Mouse (Mus musculus): Measurements from ENCODE around the gene Micu2. TPM values are rescaled to one million over a fixed set of nuclear protein-coding genes. Genes with fewer than 3 reads are reported as not detected.
"Not testable (repeated sequence)": the region's sequence is repeated elsewhere in the genome, so short reads cannot be mapped to it uniquely, and the experiment has no call there.

Micu2 gene
- polyA plus RNA-seq, 1 experiment from 2014 or later: 69.2 TPM

GRCm38 (mm10) chr14:57945834-57946233 lies 53.2 kb downstream of the Micu2 start:
- H3K4me2 ChIP-seq: no peak overlapping the region
- no peak overlapping the region for H3K9ac ChIP-seq
- H3K27me3 ChIP-seq: no peaks in the 10 kb centered on the region
- H3K4me1 ChIP-seq (replicated peaks): no peaks in the 10 kb centered on the region
- no peak for ATAC-seq (ENCODE audit: low FRiP score)
- no peak overlapping the region for H3K27ac ChIP-seq
- 75% methylated on average over 4 of the region's 4 CpGs for WGBS
- peaks cover 52% of the 10 kb centered on the region for H3K36me3 ChIP-seq
- H3K4me3 ChIP-seq: no peak overlapping the region
- no peaks in the 10 kb centered on the region for H3K9me3 ChIP-seq

GRCm38 (mm10) chr14:57937297-57937696 lies 61.8 kb downstream of the Micu2 start:
- H3K9ac ChIP-seq: no peak overlapping the region
- no peak overlapping the region for H3K27ac ChIP-seq
- H3K4me2 ChIP-seq: no peak overlapping the region
- WGBS: 95% methylated on average over 6 of the region's 6 CpGs
- no peaks in the 10 kb centered on the region for H3K9me3 ChIP-seq
- no peak for ATAC-seq (ENCODE audit: low FRiP score)
- H3K27me3 ChIP-seq: no peaks in the 10 kb centered on the region
- H3K36me3 ChIP-seq: peaks cover 42% of the 10 kb centered on the region
- no peaks in the 10 kb centered on the region for H3K4me1 ChIP-seq (replicated peaks)
- no peak overlapping the region for H3K4me3 ChIP-seq

DNA sequence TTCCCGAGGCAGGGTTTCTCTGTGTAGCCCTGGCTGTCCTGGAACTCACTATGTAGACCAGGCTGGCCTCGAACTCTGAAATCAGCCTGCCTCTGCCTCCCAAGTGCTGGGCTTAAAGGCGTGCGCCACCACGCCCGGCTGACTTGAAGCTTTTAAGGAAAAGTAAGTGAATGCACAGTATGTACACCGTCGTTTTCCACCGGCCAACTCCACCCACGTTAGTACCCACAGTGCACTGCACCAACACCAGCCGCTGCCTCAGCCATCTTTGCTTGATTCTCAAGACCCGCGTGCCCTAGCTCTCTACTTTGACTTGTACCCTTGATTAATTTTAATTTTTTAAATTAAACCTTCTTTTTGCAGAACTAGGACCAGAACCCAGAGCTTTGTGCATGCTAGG lies 64.4 kb downstream of the Micu2 start:
- 96% methylated on average over 13 of the region's 13 CpGs for WGBS
- H3K4me1 ChIP-seq (replicated peaks): no peaks in the 10 kb centered on the region
- H3K9me3 ChIP-seq: no peaks in the 10 kb centered on the region
- H3K9ac ChIP-seq: no peak overlapping the region
- H3K4me2 ChIP-seq: no peak overlapping the region
- no peaks in the 10 kb centered on the region for H3K27me3 ChIP-seq
- ATAC-seq (ENCODE audit: low FRiP score): no peak
- peaks cover 31% of the 10 kb centered on the region for H3K36me3 ChIP-seq
- H3K27ac ChIP-seq: no peak overlapping the region
- no peak overlapping the region for H3K4me3 ChIP-seq

DNA sequence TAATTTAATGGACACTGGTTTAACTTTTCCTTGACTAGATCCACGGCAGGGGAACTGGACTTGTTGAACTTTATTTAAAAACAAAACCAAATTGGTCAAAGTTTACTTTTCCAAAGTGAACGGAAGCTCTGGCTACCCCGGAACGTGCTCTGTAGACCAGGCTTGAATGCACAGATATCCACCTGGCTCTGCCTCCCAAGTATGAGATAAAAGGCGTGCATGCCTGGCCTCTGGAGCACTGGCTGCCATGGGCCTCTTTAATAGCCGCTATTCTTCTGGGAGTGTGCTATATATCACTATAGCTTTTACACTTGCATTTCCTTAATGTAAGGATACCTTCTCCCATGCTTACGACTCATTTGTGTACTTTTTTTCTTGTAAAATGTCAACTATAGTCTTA lies 65.5 kb downstream of the Micu2 start:
- ATAC-seq (ENCODE audit: low FRiP score): no peak
- no peak overlapping the region for H3K4me2 ChIP-seq
- H3K4me1 ChIP-seq (replicated peaks): no peaks in the 10 kb centered on the region
- WGBS: 90% methylated on average over 7 of the region's 7 CpGs
- H3K36me3 ChIP-seq: peaks cover 27% of the 10 kb centered on the region
- no peaks in the 10 kb centered on the region for H3K27me3 ChIP-seq
- no peaks in the 10 kb centered on the region for H3K9me3 ChIP-seq
- H3K27ac ChIP-seq: no peak overlapping the region
- H3K9ac ChIP-seq: no peak overlapping the region
- H3K4me3 ChIP-seq: no peak overlapping the region

DNA sequence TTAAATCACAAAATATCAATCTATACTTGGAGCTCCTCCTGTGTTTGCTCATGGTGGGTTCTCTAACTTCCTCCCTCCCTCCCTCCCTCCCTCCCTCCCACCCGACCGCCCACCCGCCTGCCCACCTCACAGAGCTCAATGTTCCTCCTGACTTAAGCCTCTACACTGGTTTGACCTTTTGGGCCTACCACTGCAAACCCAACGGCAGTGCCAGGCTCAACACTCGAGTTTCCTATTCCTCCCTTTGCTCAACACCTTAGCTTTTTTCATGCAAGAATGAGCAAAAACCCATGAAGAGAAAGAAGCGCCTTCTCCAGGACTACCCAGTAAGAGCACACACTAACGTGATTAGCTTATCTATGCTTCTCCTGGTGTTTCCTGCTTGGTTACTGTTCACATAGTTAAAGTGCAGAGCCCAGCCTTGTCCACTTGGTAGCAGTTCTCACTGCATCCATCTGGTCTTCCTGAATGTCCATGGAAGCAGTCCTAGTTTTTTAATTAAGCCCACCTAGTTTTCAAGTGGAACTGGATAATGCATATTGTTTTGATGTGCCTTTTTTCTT lies 66.1 kb downstream of the Micu2 start:
- no peak for ATAC-seq (ENCODE audit: low FRiP score)
- Histone ChIP-seq H3K4me3 (no peak overlapping the region), H3K9me3 (no peaks in the 10 kb centered on the region), H3K4me2 (no peak overlapping the region), H3K27me3 (no peaks in the 10 kb centered on the region), H3K9ac (no peak overlapping the region), H3K27ac (no peak overlapping the region), H3K36me3 (peaks cover 22% of the 10 kb centered on the region), H3K4me1 (replicated peaks) (no peaks in the 10 kb centered on the region)
- WGBS: 77% methylated on average over 7 of the region's 7 CpGs

DNA sequence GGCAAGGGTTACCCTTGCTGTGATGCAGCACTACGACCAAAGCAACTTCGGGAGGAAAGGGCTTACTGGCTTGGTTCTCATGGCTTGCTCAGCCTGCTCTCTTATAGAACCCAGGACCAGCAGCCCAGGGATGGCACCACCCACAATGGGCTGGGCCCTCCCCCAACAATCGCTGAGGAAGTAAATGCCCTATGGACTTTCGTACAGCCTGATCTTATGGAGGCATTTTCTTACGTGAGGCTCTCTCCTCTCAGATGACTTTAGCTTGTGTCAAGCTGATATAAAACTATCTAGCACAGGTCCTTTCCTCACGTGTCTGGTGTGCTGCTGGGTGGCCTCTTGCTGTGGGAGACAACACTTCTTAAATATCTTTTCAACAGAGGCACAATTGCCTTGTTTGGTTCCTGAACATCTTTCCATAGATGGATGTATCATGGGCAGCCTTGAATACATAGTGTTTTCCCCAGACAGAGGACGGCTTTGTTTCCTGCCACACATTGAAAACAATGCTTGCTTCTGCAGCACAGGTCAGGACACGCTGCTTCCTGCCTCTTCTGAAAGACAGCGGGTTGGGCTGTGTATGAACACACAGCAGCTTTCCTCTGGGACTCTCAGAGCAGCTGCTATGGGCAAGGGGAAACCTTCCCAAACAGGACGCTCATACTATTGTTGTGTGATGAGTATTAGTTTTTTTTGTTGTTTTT lies 77.5 kb downstream of the Micu2 start:
- Histone ChIP-seq H3K4me1 (replicated peaks) (peaks cover 11% of the 10 kb centered on the region), H3K9ac (no peak overlapping the region), H3K4me3 (no peak overlapping the region), H3K27me3 (no peaks in the 10 kb centered on the region), H3K9me3 (no peaks in the 10 kb centered on the region), H3K27ac (peak overlapping the region; percentile 70), H3K36me3 (peaks cover 56% of the 10 kb centered on the region), H3K4me2 (no peak overlapping the region)
- WGBS: 24% methylated on average over 10 of the region's 10 CpGs
- ATAC-seq (ENCODE audit: low FRiP score): peak; percentile 78

GRCm38 (mm10) chr14:57920568-57921310 lies 78.3 kb downstream of the Micu2 start:
- peak overlapping the region; percentile 70 for H3K27ac ChIP-seq
- H3K27me3 ChIP-seq: no peaks in the 10 kb centered on the region
- peaks cover 57% of the 10 kb centered on the region for H3K36me3 ChIP-seq

DNA sequence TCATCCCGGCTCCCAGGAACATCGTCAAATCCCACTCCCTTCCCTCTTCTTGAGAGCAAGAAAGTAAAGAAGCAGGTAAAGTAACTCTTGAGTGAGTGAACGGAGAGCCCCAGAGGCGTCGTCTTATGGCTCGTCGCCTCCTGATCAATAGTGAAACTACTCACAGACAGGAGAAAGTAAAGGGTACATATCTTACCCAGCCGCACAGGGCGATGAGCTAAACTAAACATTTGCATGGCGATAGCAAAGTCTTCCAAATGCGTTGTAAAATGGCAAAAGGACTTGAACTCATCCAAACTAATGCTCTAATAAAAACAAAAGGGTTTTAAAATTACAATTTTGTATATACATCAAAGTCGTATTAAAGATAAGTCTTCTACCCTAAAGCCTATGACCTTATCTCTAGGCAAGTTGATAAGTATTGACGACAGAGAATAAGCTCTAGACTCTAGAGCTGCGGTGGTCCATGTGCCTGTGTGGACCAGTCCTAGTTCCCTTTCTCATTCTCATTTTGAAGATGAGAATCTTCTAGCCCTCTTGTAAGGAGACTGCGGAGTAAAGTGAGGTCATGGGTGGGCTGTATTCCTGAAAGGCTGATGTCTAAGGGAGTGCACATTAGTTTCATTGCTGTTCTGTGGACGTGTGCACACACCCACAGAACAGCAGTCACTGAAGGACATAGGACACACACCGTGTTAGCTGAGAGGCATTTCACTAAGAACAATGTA lies 79.8 kb downstream of the Micu2 start:
- Histone ChIP-seq H3K9ac (no peak overlapping the region), H3K27ac (no peak overlapping the region), H3K4me1 (replicated peaks) (peaks cover 11% of the 10 kb centered on the region), H3K4me2 (no peak overlapping the region), H3K4me3 (no peak overlapping the region), H3K27me3 (no peaks in the 10 kb centered on the region), H3K36me3 (peaks cover 61% of the 10 kb centered on the region), H3K9me3 (no peaks in the 10 kb centered on the region)
- WGBS: 96% methylated on average over 17 of the region's 17 CpGs
- no peak for ATAC-seq (ENCODE audit: low FRiP score)

More at GRCm38 (mm10) chr14:57920568-57921310, 78.3 kb downstream of the Micu2 start:
- ATAC-seq (ENCODE audit: low FRiP score): no peak
- WGBS: 81% methylated on average over 18 of the region's 18 CpGs
- Histone ChIP-seq H3K9ac (no peak overlapping the region), H3K4me3 (no peak overlapping the region), H3K4me1 (replicated peaks) (peaks cover 11% of the 10 kb centered on the region), H3K4me2 (no peak overlapping the region), H3K9me3 (no peaks in the 10 kb centered on the region)

GRCm38 (mm10) chr14:57915341-57915740 lies 83.7 kb downstream of the Micu2 start:
- Histone ChIP-seq H3K4me3 (no peak overlapping the region), H3K4me1 (replicated peaks) (no peaks in the 10 kb centered on the region), H3K36me3 (peaks cover 43% of the 10 kb centered on the region), H3K9ac (no peak overlapping the region), H3K9me3 (no peaks in the 10 kb centered on the region), H3K27me3 (no peaks in the 10 kb centered on the region), H3K27ac (no peak overlapping the region), H3K4me2 (no peak overlapping the region)
- ATAC-seq (ENCODE audit: low FRiP score): no peak
- 49% methylated on average over 6 of the region's 6 CpGs for WGBS

- not testable (repeated sequence) for H3K4me2 ChIP-seq; H3K9me3 ChIP-seq; H3K4me3 ChIP-seq; H3K9ac ChIP-seq; H3K4me1 ChIP-seq (replicated peaks); H3K27me3 ChIP-seq; H3K27ac ChIP-seq; ATAC-seq (ENCODE audit: low FRiP score)
- WGBS: 38% methylated on average over 1 of the region's 1 CpGs
- peaks cover 23% of the 10 kb centered on the region for H3K36me3 ChIP-seq
Measured at GRCm38 (mm10) chr14:57912211-57913007, 86.7 kb downstream of the Micu2 start.

GRCm38 (mm10) chr14:57911787-57912186 lies 87.3 kb downstream of the Micu2 start:
- H3K36me3 ChIP-seq: peaks cover 17% of the 10 kb centered on the region
- H3K27ac ChIP-seq; H3K27me3 ChIP-seq; ATAC-seq (ENCODE audit: low FRiP score); H3K4me1 ChIP-seq (replicated peaks); H3K9ac ChIP-seq; H3K4me3 ChIP-seq; H3K4me2 ChIP-seq; H3K9me3 ChIP-seq: not testable (repeated sequence)

DNA sequence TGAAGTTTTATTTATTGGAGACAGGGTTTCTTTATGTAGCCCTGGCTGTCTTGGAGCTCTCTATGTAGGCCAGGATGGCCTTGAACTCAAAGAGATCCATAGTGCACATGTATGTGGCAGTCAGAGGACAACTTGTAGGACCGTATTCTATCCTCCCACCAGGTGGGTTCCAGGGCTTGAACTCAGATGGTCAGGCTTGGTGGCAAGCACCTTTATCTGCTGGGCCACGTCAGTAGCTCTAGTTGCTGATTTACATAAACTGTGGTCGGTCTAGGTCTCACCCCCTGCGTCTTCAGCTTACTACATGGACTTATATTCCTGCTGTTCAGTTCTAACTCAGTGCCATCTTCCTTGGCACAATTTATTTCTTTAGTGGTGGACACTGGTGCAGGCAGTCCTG lies 87.7 kb downstream of the Micu2 start:
- WGBS: 72% methylated on average over 4 of the region's 4 CpGs
- H3K27me3 ChIP-seq: no peaks in the 10 kb centered on the region
- H3K4me1 ChIP-seq (replicated peaks): no peaks in the 10 kb centered on the region
- no peaks in the 10 kb centered on the region for H3K9me3 ChIP-seq
- H3K27ac ChIP-seq: no peak overlapping the region
- no peak overlapping the region for H3K4me3 ChIP-seq
- peaks cover 12% of the 10 kb centered on the region for H3K36me3 ChIP-seq
- H3K9ac ChIP-seq: no peak overlapping the region
- H3K4me2 ChIP-seq: no peak overlapping the region
- no peak for ATAC-seq (ENCODE audit: low FRiP score)
